8 mouse cellular contexts compared by ENCODE assay signal in the genomic region with DNA sequence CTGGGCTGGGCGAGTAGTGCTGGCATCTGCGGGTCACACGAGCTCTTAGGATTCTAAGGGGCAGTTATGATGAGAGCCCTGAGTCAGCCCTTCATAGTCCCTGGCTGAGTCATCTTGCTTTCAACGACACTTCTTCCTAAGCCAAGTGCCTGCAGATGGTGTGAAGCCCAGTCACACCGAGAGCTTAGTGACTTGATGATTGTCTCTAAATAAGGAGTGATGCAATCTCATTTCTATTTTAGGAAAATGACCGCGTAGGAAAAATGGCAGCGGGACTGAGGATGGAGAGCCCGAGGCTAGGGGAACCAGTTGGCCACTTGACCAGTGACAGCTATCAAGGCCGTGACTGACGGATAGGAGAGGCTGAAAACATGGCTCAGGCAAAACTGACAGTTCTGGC.
A peak's percentile ranks its signal among the peaks of the same experiment; 100 is the strongest.
DNase-seq lines count a peak whose midpoint lies in the region; ATAC-seq and TF ChIP-seq lines count a peak whose summit lies in the region.

No protein-coding gene starts in this region.

- no peaks in the 10 kb centered on the region for H3K9me3 ChIP-seq in intestine, embryonic 16.5 days (ENCODE audit: control insufficient read depth, low read length)
- no peaks in the 10 kb centered on the region for H3K9me3 ChIP-seq in intestine, embryonic 15.5 days
- H3K9me3 ChIP-seq in CH12.LX (replicated peaks; ENCODE audit: low read length): peaks cover 8% of the 10 kb centered on the region
- peaks cover 3% of the 10 kb centered on the region; the same call in 1 of the 2 replicates for H3K9me3 ChIP-seq in embryonic facial prominence, embryonic 10.5 days
- peaks cover 8% of the 10 kb centered on the region; the same call in 1 of the 2 replicates for H3K9me3 ChIP-seq in heart, embryonic 16.5 days (replicated peaks; ENCODE audit: control insufficient read depth, low read length)
- H3K9me3 ChIP-seq in midbrain, embryonic 15.5 days: no peaks in the 10 kb centered on the region

- H3K27ac ChIP-seq in intestine, embryonic 16.5 days (ENCODE audit: low read length): no peak overlapping the region
- H3K27ac ChIP-seq in intestine, embryonic 15.5 days: no peak overlapping the region
- H3K27ac ChIP-seq in CH12.LX (ENCODE audit: insufficient read depth, low read depth): peak overlapping the region; percentile 95
- H3K27ac ChIP-seq in embryonic facial prominence, embryonic 10.5 days (replicated peaks): no peak overlapping the region; the same call in 1 of the 2 replicates
- H3K27ac ChIP-seq in heart, embryonic 16.5 days (ENCODE audit: low read length): no peak overlapping the region
- no peak overlapping the region for H3K27ac ChIP-seq in midbrain, embryonic 15.5 days

- H3K4me1 ChIP-seq in intestine, embryonic 16.5 days (ENCODE audit: control insufficient read depth, insufficient read depth, low read length): peaks cover 5% of the 10 kb centered on the region; the same call in 1 of the 2 replicates
- no peaks in the 10 kb centered on the region; the same call in 1 of the 2 replicates for H3K4me1 ChIP-seq in intestine, embryonic 15.5 days (replicated peaks)
- peaks cover 11 to 33% of the 10 kb centered on the region in 2 experiments for H3K4me1 ChIP-seq in CH12.LX (ENCODE audit: control insufficient read depth in 1 of 2, insufficient read depth in 2 of 2)
- peaks cover 35% of the 10 kb centered on the region for H3K4me1 ChIP-seq in embryonic facial prominence, embryonic 10.5 days
- H3K4me1 ChIP-seq in heart, embryonic 16.5 days (ENCODE audit: control insufficient read depth, insufficient read depth, low read length): peaks cover 15% of the 10 kb centered on the region
- H3K4me1 ChIP-seq in midbrain, embryonic 15.5 days: peaks cover 26% of the 10 kb centered on the region

- DNase-seq in CH12.LX (ENCODE audit: extremely low read depth): peak; percentile 88
- DNase-seq in embryonic facial prominence, embryonic 10.5 days (ENCODE audit: low spot score): peak; percentile 18
- DNase-seq in natural killer cell, adult 2 months (ENCODE audit: low spot score in 2 of 2): no peak
- DNase-seq in kidney, postnatal 4 days: no peak

- dilution Hi-C loops in CH12.LX (cut with MboI; ENCODE audit: extremely low pct_ligation_motif_present, extremely low pct_unique_long_range_greater_than_20kb, low sequenced_read_pairs): no loop called here

- no peaks in the 10 kb centered on the region for H3K79me2 ChIP-seq in CH12.LX (replicated peaks; ENCODE audit: control insufficient read depth, extremely low read depth, insufficient read depth, poor library complexity, severe bottlenecking)

- H3K4me3 ChIP-seq in intestine, embryonic 16.5 days (ENCODE audit: low read length): no peak overlapping the region
- no peak overlapping the region for H3K4me3 ChIP-seq in intestine, embryonic 15.5 days (replicated peaks)
- H3K4me3 ChIP-seq in CH12.LX (replicated peaks in 1 of 3; ENCODE audit: low read depth in 2 of 3, low read length in 2 of 3, poor library complexity in 1 of 3): peak overlapping the region in 2 of 3 experiments; percentile 23 to 30
- H3K4me3 ChIP-seq in embryonic facial prominence, embryonic 10.5 days: no peak overlapping the region; the same call in 1 of the 2 replicates
- no peak overlapping the region for H3K4me3 ChIP-seq in heart, embryonic 16.5 days (ENCODE audit: low read length)
- H3K4me3 ChIP-seq in midbrain, embryonic 15.5 days: no peak overlapping the region

- TF ChIP-seq RAD21 in CH12.LX (IDR thresholded peaks at IDR 0.05; ENCODE audit: low read depth, low read length): no peak; the same call in none of the 2 replicates

- TF ChIP-seq CTCF in CH12.LX (conservative IDR thresholded peaks at IDR 0.05 in 1 of 2, IDR thresholded peaks at IDR 0.05 in 1 of 2; ENCODE audit: low read depth in 2 of 2, low read length in 2 of 2): no peak

- ATAC-seq in intestine, embryonic 16.5 days: peak; percentile 27; the same call in 1 of the 2 replicates
- ATAC-seq in intestine, embryonic 15.5 days: no peak
- peak; percentile 58; the same call in 1 of the 2 replicates for ATAC-seq in heart, embryonic 16.5 days (replicated peaks; ENCODE audit: extremely low read depth, insufficient read depth, low FRiP score)
- peak; percentile 15; the same call in 1 of the 2 replicates for ATAC-seq in midbrain, embryonic 15.5 days (replicated peaks)

- 75% methylated on average over 11 of the region's 11 CpGs for WGBS in intestine, embryonic 16.5 days
- 70% methylated on average over 11 of the region's 11 CpGs for WGBS in intestine, embryonic 15.5 days
- WGBS in embryonic facial prominence, embryonic 10.5 days: 67% methylated on average over 11 of the region's 11 CpGs
- 34% methylated on average over 11 of the region's 11 CpGs for WGBS in heart, embryonic 16.5 days
- 70% methylated on average over 11 of the region's 11 CpGs for WGBS in midbrain, embryonic 15.5 days

- no peaks in the 10 kb centered on the region for H3K36me3 ChIP-seq in intestine, embryonic 16.5 days (ENCODE audit: control insufficient read depth, insufficient read depth, low read length)
- no peaks in the 10 kb centered on the region for H3K36me3 ChIP-seq in intestine, embryonic 15.5 days
- H3K36me3 ChIP-seq in CH12.LX (replicated peaks in 1 of 2; ENCODE audit: control insufficient read depth in 1 of 2, insufficient read depth in 1 of 2, low read length in 1 of 2): no peaks in the 10 kb centered on the region
- no peaks in the 10 kb centered on the region for H3K36me3 ChIP-seq in embryonic facial prominence, embryonic 10.5 days (replicated peaks)
- no peaks in the 10 kb centered on the region for H3K36me3 ChIP-seq in heart, embryonic 16.5 days (ENCODE audit: control insufficient read depth, insufficient read depth)
- no peaks in the 10 kb centered on the region for H3K36me3 ChIP-seq in midbrain, embryonic 15.5 days (replicated peaks)

- no peak overlapping the region for H3K4me2 ChIP-seq in intestine, embryonic 16.5 days (ENCODE audit: low read depth, low read length)
- H3K4me2 ChIP-seq in intestine, embryonic 15.5 days (replicated peaks): no peak overlapping the region
- peak overlapping the region; percentile 76 for H3K4me2 ChIP-seq in CH12.LX (ENCODE audit: insufficient read depth, low read depth, poor library complexity, severe bottlenecking)
- peak overlapping the region; percentile 63 for H3K4me2 ChIP-seq in heart, embryonic 16.5 days (ENCODE audit: low read depth, low read length)
- H3K4me2 ChIP-seq in midbrain, embryonic 15.5 days: no peak overlapping the region; the same call in 1 of the 2 replicates

- TF ChIP-seq POLR2A in CH12.LX (IDR thresholded peaks at IDR 0.05; ENCODE audit: low read depth, low read length): no peak

- in situ Hi-C loops in CH12.LX (cut with MboI; ENCODE audit: low pct_ligation_motif_present, low pct_unique_long_range_greater_than_20kb, low sequenced_read_pairs): no loop called here

- peak; percentile 88 for TF ChIP-seq EP300 in CH12.LX (IDR thresholded peaks at IDR 0.05; ENCODE audit: low read length)

- no peak overlapping the region for H3K9ac ChIP-seq in intestine, embryonic 16.5 days (ENCODE audit: low read depth, low read length)
- H3K9ac ChIP-seq in intestine, embryonic 15.5 days: no peak overlapping the region
- peak overlapping the region; percentile 72 for H3K9ac ChIP-seq in CH12.LX (ENCODE audit: insufficient read depth, low read depth)
- H3K9ac ChIP-seq in heart, embryonic 16.5 days (ENCODE audit: low read length): no peak overlapping the region
- no peak overlapping the region for H3K9ac ChIP-seq in midbrain, embryonic 15.5 days

- no peaks in the 10 kb centered on the region for H3K27me3 ChIP-seq in intestine, embryonic 16.5 days (replicated peaks; ENCODE audit: control insufficient read depth, insufficient read depth, low read length)
- no peaks in the 10 kb centered on the region for H3K27me3 ChIP-seq in intestine, embryonic 15.5 days (replicated peaks)
- peaks cover 2% of the 10 kb centered on the region for H3K27me3 ChIP-seq in CH12.LX (replicated peaks)
- H3K27me3 ChIP-seq in embryonic facial prominence, embryonic 10.5 days (replicated peaks; ENCODE audit: low read depth, poor library complexity, severe bottlenecking): peaks cover 9% of the 10 kb centered on the region; the same call in 1 of the 2 replicates
- peaks cover 9% of the 10 kb centered on the region for H3K27me3 ChIP-seq in heart, embryonic 16.5 days (ENCODE audit: control insufficient read depth, insufficient read depth, low read length)
- no peaks in the 10 kb centered on the region for H3K27me3 ChIP-seq in midbrain, embryonic 15.5 days (replicated peaks)

TF ChIP-seq in CH12.LX, 34 proteins besides CTCF, POLR2A, EP300 and RAD21 (continues in another document):
- TF ChIP-seq IRF4 (IDR thresholded peaks at IDR 0.05; ENCODE audit: low read depth, low read length): peak; percentile 94
- TF ChIP-seq PAX5 (IDR thresholded peaks at IDR 0.05; ENCODE audit: low read length): no peak
- TF ChIP-seq ZMIZ1 (IDR thresholded peaks at IDR 0.05; ENCODE audit: low read depth, low read length): peak; percentile 18; the same call in 1 of the 2 replicates
- TF ChIP-seq CHD2 (IDR thresholded peaks at IDR 0.05; ENCODE audit: low read length): peak; percentile 61
- peak; percentile 100 for TF ChIP-seq MEF2A (IDR thresholded peaks at IDR 0.05; ENCODE audit: borderline replicate concordance, low read depth, low read length)
- TF ChIP-seq RCOR1 (conservative IDR thresholded peaks at IDR 0.05; ENCODE audit: low read depth, low read length): peak; percentile 74
- TF ChIP-seq CHD1 (IDR thresholded peaks at IDR 0.05; ENCODE audit: low read depth, low read length): peak; percentile 34
- no peak for TF ChIP-seq MAX (IDR thresholded peaks at IDR 0.05; ENCODE audit: low read length)
- TF ChIP-seq HCFC1 (IDR thresholded peaks at IDR 0.05; ENCODE audit: low read depth, low read length): peak; percentile 31; the same call in 1 of the 2 replicates
- TF ChIP-seq SIN3A (IDR thresholded peaks at IDR 0.05; ENCODE audit: low read length): peak; percentile 45
- TF ChIP-seq TCF12 (IDR thresholded peaks at IDR 0.05; ENCODE audit: low read depth, low read length): peak; percentile 88
- TF ChIP-seq ELF1 (IDR thresholded peaks at IDR 0.05; ENCODE audit: low read depth, low read length): no peak
- TF ChIP-seq E2F4 (IDR thresholded peaks at IDR 0.05; ENCODE audit: insufficient replicate concordance, low read depth, low read length): no peak
- peak; percentile 98 for TF ChIP-seq ETS1 (conservative IDR thresholded peaks at IDR 0.05; ENCODE audit: low read depth, low read length)
- 0 out of 2 replicates have a peak, but pooled peaks have one; percentile 18 for TF ChIP-seq MAZ (IDR thresholded peaks at IDR 0.05; ENCODE audit: low read depth, low read length)
- peak; percentile 93 for TF ChIP-seq MAFK (IDR thresholded peaks at IDR 0.05; ENCODE audit: insufficient replicate concordance, low read length)
- TF ChIP-seq MYC (IDR thresholded peaks at IDR 0.05; ENCODE audit: low read depth, low read length): 0 out of 2 replicates have a peak, but pooled peaks have one; percentile 9
- TF ChIP-seq JUN (IDR thresholded peaks at IDR 0.05; ENCODE audit: insufficient read depth, low read depth, low read length): peak; percentile 98
- peak; percentile 87 for TF ChIP-seq JUND (conservative IDR thresholded peaks at IDR 0.05; ENCODE audit: low read depth, low read length)
- no peak for TF ChIP-seq USF2 (conservative IDR thresholded peaks at IDR 0.05; ENCODE audit: low read depth, low read length)

Comparison
In these comparisons a context has a peak if more than half of its experiments do, and no peak if none do; other contexts are left out.
1. H3K4me2 ChIP-seq: peak in CH12.LX (single experiment) and heart, embryonic 16.5 days (single experiment); none in intestine, embryonic 16.5 days (single experiment), intestine, embryonic 15.5 days (single experiment) and midbrain, embryonic 15.5 days (single experiment).
2. H3K4me3 ChIP-seq: peak in CH12.LX (2 of 3); none in intestine, embryonic 16.5 days (single experiment), intestine, embryonic 15.5 days (single experiment), embryonic facial prominence, embryonic 10.5 days (single experiment), heart, embryonic 16.5 days (single experiment) and midbrain, embryonic 15.5 days (single experiment).
3. DNase-seq: peak in CH12.LX (single experiment) and embryonic facial prominence, embryonic 10.5 days (single experiment); none in natural killer cell, adult 2 months (0 of 2) and kidney, postnatal 4 days (0 of 2).